Mouse (Mus musculus) B cell, adult (primary cell): ENCODE results near the gene Ubxn11. TPM values are rescaled to one million over a fixed set of nuclear protein-coding genes. Genes with fewer than 3 reads are reported as not detected.

ENCODE experiments used
- total RNA-seq: library from RNA; stranded (reverse); gene quantifications from 4 replicates; pipeline ENCODE4 v1.2.4, GENCODE M21; 2023; ENCODE audit not compliant: inconsistent age

The Ubxn11 gene
- 35.8 to 45.0 TPM (median 39.9 TPM) in 4 replicates for total RNA-seq

GRCm38 (mm10) chr4:134101979-134102741 lies at the start of gene Ubxn11:
TSS of gene Ubxn11 (plus strand) at chr4:134102570.

GRCm38 (mm10) chr4:134053538-134053937 lies 48.8 kb upstream of the Ubxn11 start, which contains the start of gene Zfp683:
TSS of gene Zfp683 (plus strand) at chr4:134053838.

GRCm38 (mm10) chr4:134060135-134060865 lies 42.1 kb upstream of the Ubxn11 start, which contains the start of gene Crybg2:
TSS of gene Crybg2 (plus strand) at chr4:134060815.

GRCm38 (mm10) chr4:134094923-134095547 lies 7.3 kb upstream of the Ubxn11 start, which contains the start of gene Cd52:
TSS of gene Cd52 (minus strand) at chr4:134095082.

GRCm38 (mm10) chr4:134128221-134128982 lies 26.0 kb downstream of the Ubxn11 start, which contains the start of gene Sh3bgrl3:
TSS of gene Sh3bgrl3 (minus strand) at chr4:134128789.

Other genes with a start within 250 kb of the Ubxn11 start
- gene Rps6ka1, start 214.8 kb upstream of the Ubxn11 start, total RNA-seq: 74.4 to 85.0 TPM (median 84.4 TPM) in 4 replicates
- gene Hmgn2, start 133.9 kb upstream of the Ubxn11 start, total RNA-seq: 309 to 333 TPM (median 320 TPM) in 4 replicates
- gene Dhdds, start 101.7 kb upstream of the Ubxn11 start, total RNA-seq: 28.5 to 32.2 TPM (median 30.8 TPM) in 4 replicates
- not detected in 4 replicates for gene Lin28a, start 83.7 kb upstream of the Ubxn11 start, total RNA-seq
- gene Zfp683, start 48.7 kb upstream of the Ubxn11 start, total RNA-seq: not detected in 4 replicates
- 6.7 to 12.6 TPM (median 7.7 TPM) in 4 replicates for gene Crybg2, start 41.8 kb upstream of the Ubxn11 start, total RNA-seq
- 1,625 to 1,767 TPM (median 1,711 TPM) in 4 replicates for gene Cd52, start 7.5 kb upstream of the Ubxn11 start, total RNA-seq
- 636 to 680 TPM (median 661 TPM) in 4 replicates for gene Sh3bgrl3, start 26.2 kb downstream of the Ubxn11 start, total RNA-seq
- gene Cep85, start 84.5 kb downstream of the Ubxn11 start, total RNA-seq: 13.8 to 21.8 TPM (median 16.7 TPM) in 4 replicates
- gene Gm7534, start 100.4 kb downstream of the Ubxn11 start, total RNA-seq: not detected in 4 replicates
- not detected in 4 replicates for gene Catsper4, start 124.8 kb downstream of the Ubxn11 start, total RNA-seq
- gene Cnksr1, start 135.8 kb downstream of the Ubxn11 start, total RNA-seq: 0.39 to 0.55 TPM in 2 of 4 replicates, not detected in the others
- gene E130218I03Rik, start 141.1 kb downstream of the Ubxn11 start, total RNA-seq: not detected in 4 replicates
- 22.7 to 29.6 TPM (median 23.6 TPM) in 4 replicates for gene Zfp593, start 143.0 kb downstream of the Ubxn11 start, total RNA-seq
- gene Gm30191, start 144.4 kb downstream of the Ubxn11 start, total RNA-seq: not detected in 4 replicates
- gene Grrp1, start 151.5 kb downstream of the Ubxn11 start, total RNA-seq: not detected in 4 replicates
- gene Pdik1l, start 185.3 kb downstream of the Ubxn11 start, total RNA-seq: 10.3 to 15.7 TPM (median 11.6 TPM) in 4 replicates
- not detected in 4 replicates for gene Trim63, start 212.6 kb downstream of the Ubxn11 start, total RNA-seq
- gene Slc30a2, start 240.6 kb downstream of the Ubxn11 start, total RNA-seq: not detected in 4 replicates